Mouse (Mus musculus): ENCODE measurements around the gene Adprm. TPM values are rescaled to one million over a fixed set of nuclear protein-coding genes. Genes with fewer than 3 reads are reported as not detected.

Gene Adprm
- polyA plus RNA-seq, 1 experiment from 2014 or later, result 29.1 TPM

GRCm38 (mm10) chr11:67061311-67061710 lies 8.9 kb upstream of the Adprm start:
- no peak for ATAC-seq (ENCODE audit: low read depth)
- no peaks in the 10 kb centered on the region for H3K9me3 ChIP-seq (ENCODE audit: control insufficient read depth, low read length)
- H3K27ac ChIP-seq (ENCODE audit: low read length), result no peak overlapping the region
- H3K4me2 ChIP-seq (ENCODE audit: low read depth, low read length), result no peak overlapping the region
- 93% methylated on average over 2 of the region's 2 CpGs for WGBS
- no peak overlapping the region for H3K9ac ChIP-seq (ENCODE audit: low read length)
- no peaks in the 10 kb centered on the region for H3K27me3 ChIP-seq (ENCODE audit: control insufficient read depth, insufficient read depth, low read depth, low read length)
- no peak overlapping the region for H3K4me3 ChIP-seq (ENCODE audit: low read length)
- H3K4me1 ChIP-seq (replicated peaks; ENCODE audit: control insufficient read depth, insufficient read depth, low read length), result no peaks in the 10 kb centered on the region
- peaks cover 34% of the 10 kb centered on the region for H3K36me3 ChIP-seq (ENCODE audit: control insufficient read depth, insufficient read depth, low read length)

DNA sequence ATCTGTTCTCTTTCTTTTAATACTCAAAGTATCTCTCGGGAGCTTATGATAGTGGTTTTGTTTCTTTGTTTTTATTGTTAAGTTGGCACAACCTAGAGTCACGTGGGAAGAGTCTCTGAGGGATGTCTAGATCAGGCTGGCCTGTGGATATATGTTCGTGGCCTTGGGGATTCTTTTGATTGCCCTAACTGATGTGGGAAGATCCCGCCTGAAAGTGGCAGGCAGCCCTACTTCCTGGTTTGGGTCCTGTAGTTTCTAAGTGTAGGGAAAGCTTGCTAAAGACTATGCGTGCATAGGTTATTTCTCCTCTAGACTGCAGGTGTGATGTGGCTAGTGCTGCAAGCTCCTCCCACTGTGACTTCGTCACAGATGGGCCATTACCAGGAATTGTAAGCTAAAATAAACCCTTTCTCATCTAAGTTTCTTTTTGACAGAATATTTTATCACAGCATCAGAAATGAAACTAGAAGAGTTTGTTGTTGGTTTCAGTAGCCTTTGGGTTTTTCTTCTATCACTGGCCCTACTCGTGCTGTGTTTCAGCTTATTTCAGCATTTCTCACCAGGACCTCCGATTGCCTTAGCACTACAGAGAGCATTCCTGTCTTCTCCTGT lies 2.5 kb upstream of the Adprm start:
- Histone ChIP-seq H3K4me1 (replicated peaks; ENCODE audit: control insufficient read depth, insufficient read depth, low read length) (peaks cover 12% of the 10 kb centered on the region), H3K36me3 (ENCODE audit: control insufficient read depth, insufficient read depth, low read length) (peaks cover 25% of the 10 kb centered on the region), H3K9ac (ENCODE audit: low read length) (no peak overlapping the region), H3K27ac (ENCODE audit: low read length) (no peak overlapping the region), H3K4me2 (ENCODE audit: low read depth, low read length) (no peak overlapping the region), H3K4me3 (ENCODE audit: low read length) (no peak overlapping the region), H3K27me3 (ENCODE audit: control insufficient read depth, insufficient read depth, low read depth, low read length) (no peaks in the 10 kb centered on the region), H3K9me3 (ENCODE audit: control insufficient read depth, low read length) (no peaks in the 10 kb centered on the region)
- 85% methylated on average over 8 of the region's 8 CpGs for WGBS
- no peak for ATAC-seq (ENCODE audit: low read depth)

GRCm38 (mm10) chr11:67051676-67052320 lies 596 bp downstream of the Adprm start:
- H3K36me3 ChIP-seq (ENCODE audit: control insufficient read depth, insufficient read depth, low read length), result peaks cover 12% of the 10 kb centered on the region
- H3K9ac ChIP-seq (ENCODE audit: low read length), result peak overlapping the region; percentile 93
- peak overlapping the region; percentile 71 for H3K4me2 ChIP-seq (ENCODE audit: low read depth, low read length)
- no peaks in the 10 kb centered on the region for H3K27me3 ChIP-seq (ENCODE audit: control insufficient read depth, insufficient read depth, low read depth, low read length)
- peak overlapping the region; percentile 91 for H3K27ac ChIP-seq (ENCODE audit: low read length)
- peaks cover 12% of the 10 kb centered on the region for H3K4me1 ChIP-seq (replicated peaks; ENCODE audit: control insufficient read depth, insufficient read depth, low read length)
- peak overlapping the region; percentile 98 for H3K4me3 ChIP-seq (ENCODE audit: low read length)
- 7% methylated on average over 16 of the region's 16 CpGs for WGBS
- ATAC-seq (ENCODE audit: low read depth), result peak; percentile 34; the same call in 1 of the 2 replicates
- no peaks in the 10 kb centered on the region for H3K9me3 ChIP-seq (ENCODE audit: control insufficient read depth, low read length)

- Histone ChIP-seq H3K4me3 (ENCODE audit: low read length) (no peak overlapping the region), H3K36me3 (ENCODE audit: control insufficient read depth, insufficient read depth, low read length) (no peaks in the 10 kb centered on the region; the same call in 1 of the 2 replicates), H3K4me1 (replicated peaks; ENCODE audit: control insufficient read depth, insufficient read depth, low read length) (peaks cover 12% of the 10 kb centered on the region), H3K27me3 (ENCODE audit: control insufficient read depth, insufficient read depth, low read depth, low read length) (no peaks in the 10 kb centered on the region), H3K4me2 (ENCODE audit: low read depth, low read length) (no peak overlapping the region), H3K9ac (ENCODE audit: low read length) (no peak overlapping the region), H3K9me3 (ENCODE audit: control insufficient read depth, low read length) (no peaks in the 10 kb centered on the region), H3K27ac (ENCODE audit: low read length) (no peak overlapping the region)
- ATAC-seq (ENCODE audit: low read depth), result no peak
- WGBS, result 87% methylated on average over 3 of the region's 3 CpGs
Observed at GRCm38 (mm10) chr11:67049256-67049655, 3.1 kb downstream of the Adprm start.

DNA sequence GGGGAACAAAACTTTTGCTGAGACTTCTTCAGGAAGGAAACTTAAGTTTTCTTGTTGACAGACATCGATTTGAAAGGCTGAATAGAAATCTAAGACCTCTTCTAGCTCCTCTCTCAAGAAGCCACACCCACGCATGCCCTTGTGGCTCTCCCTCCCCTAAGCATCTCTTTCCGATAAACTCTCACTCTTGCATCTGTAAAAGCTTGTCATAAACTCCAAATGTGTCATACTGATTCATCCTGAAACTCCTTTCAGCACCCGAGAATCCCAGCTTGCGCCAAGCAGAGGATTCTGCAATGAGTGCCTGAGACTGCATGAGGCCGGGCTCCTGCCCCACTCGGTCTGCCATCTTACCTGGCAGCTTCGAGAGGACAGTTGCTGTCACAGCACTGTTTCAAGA lies 3.9 kb downstream of the Adprm start:
- Histone ChIP-seq H3K36me3 (ENCODE audit: control insufficient read depth, insufficient read depth, low read length) (no peaks in the 10 kb centered on the region; the same call in 1 of the 2 replicates), H3K4me2 (ENCODE audit: low read depth, low read length) (no peak overlapping the region), H3K9ac (ENCODE audit: low read length) (no peak overlapping the region), H3K4me3 (ENCODE audit: low read length) (no peak overlapping the region), H3K27ac (ENCODE audit: low read length) (no peak overlapping the region), H3K4me1 (replicated peaks; ENCODE audit: control insufficient read depth, insufficient read depth, low read length) (peaks cover 7% of the 10 kb centered on the region), H3K27me3 (ENCODE audit: control insufficient read depth, insufficient read depth, low read depth, low read length) (no peaks in the 10 kb centered on the region), H3K9me3 (ENCODE audit: control insufficient read depth, low read length) (no peaks in the 10 kb centered on the region)
- 85% methylated on average over 8 of the region's 8 CpGs for WGBS
- no peak for ATAC-seq (ENCODE audit: low read depth)

DNA sequence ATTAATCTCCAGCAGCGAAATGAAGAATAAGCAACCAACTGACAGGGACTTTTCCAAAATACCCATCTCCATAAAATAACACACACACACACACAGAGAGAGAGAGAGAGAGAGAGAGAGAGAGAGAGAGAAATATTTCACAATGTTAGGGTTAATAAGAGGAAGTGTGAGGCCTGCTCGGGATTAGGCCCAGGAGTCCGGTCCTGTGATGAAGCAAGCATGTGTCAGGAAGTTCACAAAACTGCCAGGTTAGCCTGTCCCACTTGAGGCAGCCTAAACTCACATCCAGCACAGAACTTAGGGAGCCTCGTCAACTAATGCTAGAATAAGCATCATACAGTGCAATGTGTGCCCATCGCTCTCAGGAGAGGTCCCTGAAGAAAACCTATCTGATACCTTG lies 5.2 kb downstream of the Adprm start:
- Histone ChIP-seq H3K36me3 (ENCODE audit: control insufficient read depth, insufficient read depth, low read length) (no peaks in the 10 kb centered on the region; the same call in 1 of the 2 replicates), H3K9ac (ENCODE audit: low read length) (no peak overlapping the region), H3K9me3 (ENCODE audit: control insufficient read depth, low read length) (no peaks in the 10 kb centered on the region), H3K27ac (ENCODE audit: low read length) (no peak overlapping the region), H3K4me1 (replicated peaks; ENCODE audit: control insufficient read depth, insufficient read depth, low read length) (0 out of 2 replicates have a peak, but pooled peaks cover 2% of the 10 kb centered on the region), H3K4me3 (ENCODE audit: low read length) (no peak overlapping the region), H3K27me3 (ENCODE audit: control insufficient read depth, insufficient read depth, low read depth, low read length) (no peaks in the 10 kb centered on the region), H3K4me2 (ENCODE audit: low read depth, low read length) (no peak overlapping the region)
- ATAC-seq (ENCODE audit: low read depth), result no peak
- 86% methylated on average over 5 of the region's 5 CpGs for WGBS

- Histone ChIP-seq H3K36me3 (ENCODE audit: control insufficient read depth, insufficient read depth, low read length) (peaks cover 12% of the 10 kb centered on the region; the same call in 1 of the 2 replicates), H3K4me3 (ENCODE audit: low read length) (no peak overlapping the region), H3K4me2 (ENCODE audit: low read depth, low read length) (no peak overlapping the region), H3K27ac (ENCODE audit: low read length) (no peak overlapping the region), H3K9ac (ENCODE audit: low read length) (no peak overlapping the region), H3K4me1 (replicated peaks; ENCODE audit: control insufficient read depth, insufficient read depth, low read length) (no peaks in the 10 kb centered on the region), H3K27me3 (ENCODE audit: control insufficient read depth, insufficient read depth, low read depth, low read length) (no peaks in the 10 kb centered on the region), H3K9me3 (ENCODE audit: control insufficient read depth, low read length) (no peaks in the 10 kb centered on the region)
- 47% methylated on average over 6 of the region's 6 CpGs for WGBS
- no peak for ATAC-seq (ENCODE audit: low read depth)
Observed at GRCm38 (mm10) chr11:67044959-67045358, 7.4 kb downstream of the Adprm start.

DNA sequence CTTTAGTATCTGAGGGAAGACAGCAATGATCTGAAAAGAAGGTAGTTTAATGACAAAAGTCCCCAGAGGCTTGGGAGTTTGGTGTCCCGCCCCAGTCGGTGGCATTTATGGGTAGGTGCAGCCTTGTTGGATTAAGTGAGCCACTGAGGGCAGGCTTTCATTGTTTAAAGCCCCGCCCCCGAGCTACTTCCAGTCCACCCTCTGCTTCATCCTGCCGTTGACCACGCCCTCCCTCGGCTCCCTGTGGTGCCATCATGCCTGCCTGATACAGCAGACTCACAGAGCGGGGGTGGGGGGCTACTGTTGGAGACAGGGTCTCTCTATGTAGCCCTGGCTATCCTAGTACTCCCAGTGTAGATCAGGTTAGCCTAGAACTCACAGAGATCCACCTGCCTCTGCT lies 9.4 kb downstream of the Adprm start:
- H3K27ac ChIP-seq (ENCODE audit: low read length), result no peak overlapping the region
- H3K4me2 ChIP-seq (ENCODE audit: low read depth, low read length), result no peak overlapping the region
- H3K27me3 ChIP-seq (ENCODE audit: control insufficient read depth, insufficient read depth, low read depth, low read length), result no peaks in the 10 kb centered on the region
- H3K36me3 ChIP-seq (ENCODE audit: control insufficient read depth, insufficient read depth, low read length), result peaks cover 19% of the 10 kb centered on the region
- no peaks in the 10 kb centered on the region for H3K4me1 ChIP-seq (replicated peaks; ENCODE audit: control insufficient read depth, insufficient read depth, low read length)
- no peak overlapping the region for H3K4me3 ChIP-seq (ENCODE audit: low read length)
- H3K9me3 ChIP-seq (ENCODE audit: control insufficient read depth, low read length), result no peaks in the 10 kb centered on the region
- ATAC-seq (ENCODE audit: low read depth), result no peak
- 64% methylated on average over 8 of the region's 8 CpGs for WGBS
- no peak overlapping the region for H3K9ac ChIP-seq (ENCODE audit: low read length)

- Histone ChIP-seq H3K4me1 (replicated peaks; ENCODE audit: control insufficient read depth, insufficient read depth, low read length) (no peaks in the 10 kb centered on the region), H3K4me2 (ENCODE audit: low read depth, low read length) (no peak overlapping the region), H3K27me3 (ENCODE audit: control insufficient read depth, insufficient read depth, low read depth, low read length) (no peaks in the 10 kb centered on the region), H3K36me3 (ENCODE audit: control insufficient read depth, insufficient read depth, low read length) (peaks cover 22% of the 10 kb centered on the region), H3K9me3 (ENCODE audit: control insufficient read depth, low read length) (no peaks in the 10 kb centered on the region), H3K27ac (ENCODE audit: low read length) (no peak overlapping the region), H3K9ac (ENCODE audit: low read length) (no peak overlapping the region), H3K4me3 (ENCODE audit: low read length) (no peak overlapping the region)
- WGBS, result 93% methylated on average over 6 of the region's 6 CpGs
- ATAC-seq (ENCODE audit: low read depth), result no peak
Observed at GRCm38 (mm10) chr11:67040483-67040882, 11.9 kb downstream of the Adprm start.

All from lung, embryonic 16.5 days (tissue).